Mouse (Mus musculus) spleen, adult 2 months (tissue): ENCODE results near the gene Msmb. TPM values are rescaled to one million over a fixed set of nuclear protein-coding genes. Genes with fewer than 3 reads are reported as not detected.
"Not testable (repeated sequence)": the region's sequence is repeated elsewhere in the genome, so short reads cannot be mapped to it uniquely, and the experiment has no call there.

ENCODE experiments used
- DNase-seq, 2 experiments: peaks; one replicate each; pipeline versions ENCODE4 v3.0.0 to v3.0.0-alpha.2; 2012 to 2021; ENCODE audit warnings: low spot score in 2 of 2, low read depth in 1 of 2
- H3K27ac ChIP-seq: fragments of 200-500 bp; 2 replicates; pipeline ENCODE4 v1.5.1; 2012; ENCODE audit warnings: low read length, inconsistent platforms; ENCODE audit not compliant: insufficient read depth
- H3K27me3 ChIP-seq: fragments of 200-500 bp; 2 replicates; pipeline ENCODE4 v1.6.1; 2012; ENCODE audit warnings: mild to moderate bottlenecking, moderate library complexity, low read length, inconsistent platforms; ENCODE audit not compliant: control insufficient read depth, insufficient read depth
- H3K36me3 ChIP-seq: fragments of 200-500 bp; 2 replicates; pipeline ENCODE4 v1.6.1; 2012; ENCODE audit warnings: mild to moderate bottlenecking, low read length, inconsistent platforms; ENCODE audit not compliant: control insufficient read depth, insufficient read depth
- H3K4me1 ChIP-seq: fragments of 200-500 bp; 2 replicates; pipeline ENCODE4 v1.6.1; 2011; ENCODE audit warnings: inconsistent platforms; ENCODE audit not compliant: control insufficient read depth, insufficient read depth, insufficient read length
- H3K4me3 ChIP-seq: fragments of 200-500 bp; 2 replicates; pipeline ENCODE4 v1.5.1; 2011; ENCODE audit warnings: mild to moderate bottlenecking, inconsistent platforms; ENCODE audit not compliant: insufficient read depth, insufficient read length; ENCODE audit errors: extremely low read depth
- CTCF ChIP-seq: fragments of 200-500 bp; IDR thresholded peaks from 2 replicates; pipeline ENCODE4 v1.5.1; 2011; ENCODE audit warnings: mild to moderate bottlenecking, inconsistent platforms; ENCODE audit not compliant: insufficient read depth, insufficient read length, insufficient replicate concordance; ENCODE audit errors: extremely low read depth
- POLR2A ChIP-seq: fragments of 200-500 bp; IDR thresholded peaks from 2 replicates; pipeline ENCODE4 v1.6.1; 2011; ENCODE audit warnings: low read depth, low read length, inconsistent platforms
- WGBS: fragments of 180-500 bp; shearing (Covaris S2); methylation state at CpG from one replicate; pipeline ENCODE4 v1.1.7; 2018; 5-methylcytosine and 5-hydroxymethylcytosine counted together
- polyA plus RNA-seq: library from polyadenylated mRNA; depleted of rRNA; stranded (reverse); fragments of >200 nt; gene quantifications from 2 replicates; pipeline ENCODE4 v1.2.3, GENCODE M21; 2012

Msmb gene
- polyA plus RNA-seq, 1 experiment: not detected

DNA sequence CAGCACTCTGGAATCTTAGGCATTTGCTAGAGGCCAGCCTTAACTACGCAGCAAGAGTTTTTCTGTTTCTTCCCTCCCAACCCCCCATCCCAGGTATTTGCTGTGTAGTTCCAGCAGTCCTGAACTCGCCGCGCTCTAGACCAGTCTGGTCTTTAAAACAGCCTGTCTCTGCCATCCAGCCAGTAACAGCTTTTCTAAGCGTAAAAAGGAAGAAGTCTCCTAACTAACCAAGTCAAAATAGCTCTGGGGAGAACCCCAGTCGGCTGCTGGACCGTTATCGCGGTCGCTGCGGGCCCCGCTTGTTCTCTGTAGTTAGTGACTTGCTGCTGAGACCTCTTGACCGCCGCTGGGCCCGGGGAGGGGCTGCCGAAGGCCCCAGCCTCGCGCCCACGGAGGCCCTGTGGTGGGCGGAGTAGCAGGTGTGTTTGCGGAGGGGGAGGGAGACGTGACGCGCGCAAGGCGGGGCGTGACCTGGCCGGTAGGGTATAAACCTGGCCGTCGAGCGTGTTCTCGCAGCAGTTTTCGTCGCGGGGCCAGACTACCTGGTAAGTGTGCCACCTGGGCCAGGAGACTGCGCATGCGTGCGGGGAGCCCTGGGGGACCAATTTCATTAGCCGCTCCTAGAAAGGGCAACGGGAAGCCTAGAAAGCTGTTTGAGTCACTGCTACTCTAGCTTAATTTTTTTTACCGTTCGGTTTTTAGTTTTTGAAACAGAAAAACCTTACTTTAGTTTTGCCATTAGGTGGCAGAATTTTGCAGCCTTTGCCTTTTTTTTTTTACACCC, 23.6 kb downstream of the Msmb start:
- H3K27me3 ChIP-seq: no peaks in the 10 kb centered on the region
- 1% methylated on average over 42 of the region's 42 CpGs for WGBS
- H3K36me3 ChIP-seq: no peaks in the 10 kb centered on the region
- peaks cover 18% of the 10 kb centered on the region for H3K4me1 ChIP-seq
- H3K4me3 ChIP-seq: peak overlapping the region; percentile 49
- TF ChIP-seq CTCF: no peak
- peak; percentile 56 for TF ChIP-seq POLR2A
- peak overlapping the region; percentile 66 for H3K27ac ChIP-seq
- DNase-seq: peak; percentile 70 to 82

DNA sequence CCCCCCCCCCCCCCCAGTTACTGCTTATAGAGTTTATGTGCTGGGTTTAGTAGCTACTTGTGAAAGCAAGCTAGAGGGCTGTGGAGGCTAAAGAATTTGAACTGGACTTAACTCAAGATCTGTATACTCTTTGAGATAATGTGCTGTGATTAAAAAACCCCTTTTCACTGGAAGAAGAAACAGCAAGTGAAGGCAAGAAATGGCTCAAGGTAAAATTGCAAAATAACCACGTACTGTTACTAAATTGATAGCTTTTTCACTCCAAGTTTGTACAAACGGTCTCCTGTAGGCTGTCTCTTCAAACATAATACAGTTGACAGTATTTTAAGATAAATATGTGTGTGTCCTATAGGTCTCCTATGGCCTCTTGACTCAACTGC, 24.2 kb downstream of the Msmb start:
- no peak overlapping the region; the same call in 1 of the 2 replicates for H3K4me3 ChIP-seq
- H3K36me3 ChIP-seq: peaks cover 1% of the 10 kb centered on the region
- TF ChIP-seq CTCF (no peak), POLR2A (no peak)
- H3K27ac ChIP-seq: no peak overlapping the region
- H3K27me3 ChIP-seq: no peaks in the 10 kb centered on the region
- no peak for DNase-seq
- H3K4me1 ChIP-seq: peaks cover 15% of the 10 kb centered on the region
- WGBS: 26% methylated on average over 2 of the region's 2 CpGs

DNA sequence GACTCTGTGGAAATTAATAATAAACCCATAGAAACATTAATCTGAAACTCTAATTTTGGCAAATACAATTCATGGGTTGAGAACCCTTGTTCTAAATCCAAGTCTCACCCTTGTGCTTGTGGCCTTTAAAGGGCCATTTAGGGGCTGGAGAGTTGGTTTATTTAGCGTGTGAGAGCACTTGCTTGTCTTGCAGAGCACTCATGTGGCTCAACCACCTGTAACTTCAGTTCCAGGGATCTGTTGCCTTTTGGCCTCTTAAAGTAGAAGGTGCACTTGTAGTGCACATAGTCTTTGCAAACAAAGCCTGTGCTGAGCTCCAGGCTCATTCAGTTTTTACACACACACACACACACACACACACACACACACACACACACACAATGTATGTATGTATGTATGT, 25.0 kb downstream of the Msmb start:
- no peak for DNase-seq
- 45% methylated on average over 1 of the region's 1 CpGs for WGBS
- peaks cover 11% of the 10 kb centered on the region for H3K4me1 ChIP-seq
- peaks cover 4% of the 10 kb centered on the region for H3K36me3 ChIP-seq
- H3K27ac ChIP-seq: peak overlapping the region; percentile 55; the same call in 1 of the 2 replicates
- no peak overlapping the region for H3K4me3 ChIP-seq
- no peak for TF ChIP-seq POLR2A
- no peak for TF ChIP-seq CTCF
- no peaks in the 10 kb centered on the region for H3K27me3 ChIP-seq

DNA sequence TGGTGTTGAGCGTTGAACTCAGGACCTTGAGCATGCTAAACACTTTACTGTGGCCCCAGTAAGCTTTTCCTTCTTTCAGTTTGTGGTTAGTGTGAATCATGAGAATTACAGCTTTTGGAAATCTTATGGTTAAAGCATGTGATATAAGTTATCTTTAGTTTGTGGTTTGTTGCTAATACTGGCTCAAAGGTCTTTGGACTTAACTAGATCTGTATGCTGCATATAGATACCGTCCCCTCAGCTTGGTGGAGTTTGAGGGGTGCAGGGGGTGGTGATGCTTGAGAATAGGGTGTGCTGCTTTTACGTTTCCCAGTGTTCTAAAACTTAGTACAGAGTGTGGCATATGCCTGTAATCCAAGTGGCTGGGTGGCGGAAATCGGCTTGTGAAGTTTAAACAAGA, 25.5 kb downstream of the Msmb start:
- peaks cover 11% of the 10 kb centered on the region for H3K4me1 ChIP-seq
- no peaks in the 10 kb centered on the region for H3K27me3 ChIP-seq
- H3K36me3 ChIP-seq: peaks cover 4% of the 10 kb centered on the region
- DNase-seq: no peak
- 40% methylated on average over 5 of the region's 5 CpGs for WGBS
- H3K4me3 ChIP-seq: no peak overlapping the region
- TF ChIP-seq CTCF: no peak
- no peak for TF ChIP-seq POLR2A
- H3K27ac ChIP-seq: no peak overlapping the region

DNA sequence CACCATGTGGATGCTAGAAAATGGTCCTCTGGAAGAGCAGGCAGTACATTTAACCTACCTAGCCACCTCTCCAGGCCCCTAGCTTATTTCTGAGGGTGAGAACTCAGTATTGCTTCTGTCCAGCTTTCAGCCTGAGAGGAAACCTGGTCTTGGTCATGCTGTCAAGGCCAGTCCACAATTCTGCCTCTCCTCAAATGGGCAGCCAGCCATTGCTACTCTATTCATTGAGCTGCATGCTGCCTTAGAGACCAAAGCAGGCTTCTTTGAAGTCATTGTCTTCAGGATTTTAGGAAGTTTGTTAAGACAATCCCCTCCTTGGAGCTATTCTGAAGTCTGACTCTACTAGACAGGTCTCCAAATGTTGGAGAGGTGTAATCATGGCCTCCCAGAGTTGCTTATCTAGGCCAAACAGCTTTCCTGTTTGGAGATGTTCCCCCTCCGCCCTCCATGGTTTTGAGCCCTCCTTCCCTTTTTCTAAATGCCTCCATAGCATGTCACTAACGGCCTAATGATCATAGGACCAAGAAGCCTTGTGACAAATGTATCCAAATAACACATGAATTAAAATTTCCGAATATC, 26.9 kb downstream of the Msmb start:
- no peak for TF ChIP-seq POLR2A
- no peak for TF ChIP-seq CTCF
- Histone ChIP-seq H3K27ac (peak overlapping the region; percentile 60), H3K36me3 (peaks cover 10% of the 10 kb centered on the region), H3K27me3 (no peaks in the 10 kb centered on the region), H3K4me1 (peaks cover 11% of the 10 kb centered on the region), H3K4me3 (no peak overlapping the region)
- DNase-seq: no peak
- 48% methylated on average over 3 of the region's 3 CpGs for WGBS

DNA sequence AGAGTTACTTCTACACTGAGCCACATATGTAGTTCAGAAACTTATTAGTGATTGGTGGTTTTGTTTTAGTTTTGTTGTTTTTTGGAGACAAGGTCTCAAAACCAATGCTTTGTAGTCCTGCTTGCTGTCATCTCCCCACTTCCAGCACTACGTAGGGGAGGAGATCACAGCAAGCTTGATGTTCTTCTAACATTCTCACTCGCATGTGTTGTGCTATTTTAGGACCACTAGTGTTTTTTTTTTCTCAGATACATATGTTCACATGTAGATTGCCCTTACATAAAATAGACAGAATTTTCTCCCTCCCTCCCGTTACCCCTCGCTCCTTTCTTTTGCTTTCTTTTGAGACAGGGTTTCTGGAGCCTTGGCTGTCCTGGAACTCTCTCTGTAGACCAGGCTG, 28.3 kb downstream of the Msmb start:
- Histone ChIP-seq H3K36me3 (peaks cover 17% of the 10 kb centered on the region), H3K27ac (no peak overlapping the region), H3K4me3 (no peak overlapping the region), H3K27me3 (no peaks in the 10 kb centered on the region), H3K4me1 (peaks cover 10% of the 10 kb centered on the region)
- no peak for DNase-seq
- 90% methylated on average over 4 of the region's 4 CpGs for WGBS
- no peak for TF ChIP-seq CTCF
- no peak for TF ChIP-seq POLR2A

DNA sequence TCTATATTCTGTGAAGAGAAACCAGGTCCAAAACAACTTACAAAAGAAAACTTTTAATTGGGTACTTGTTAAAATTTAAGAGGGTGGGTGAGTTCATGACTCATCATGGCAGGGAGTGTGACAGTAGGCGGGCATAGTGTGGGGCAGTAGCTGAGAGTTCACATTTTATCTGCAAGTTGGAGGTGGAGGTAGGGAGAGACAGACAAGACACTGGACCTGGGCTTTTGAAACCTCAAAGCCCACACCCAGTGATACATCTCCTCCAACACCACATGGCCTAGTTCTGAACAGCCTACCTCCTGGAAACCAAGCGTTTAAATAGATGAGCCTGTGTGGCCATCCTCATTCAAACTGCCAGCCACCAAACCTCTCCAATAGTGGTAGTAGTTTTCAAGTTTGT, 33.5 kb downstream of the Msmb start:
- H3K27ac ChIP-seq: no peak overlapping the region
- WGBS: 89% methylated on average over 2 of the region's 2 CpGs
- peaks cover 30% of the 10 kb centered on the region for H3K36me3 ChIP-seq
- no peaks in the 10 kb centered on the region for H3K27me3 ChIP-seq
- no peak for DNase-seq
- no peak for TF ChIP-seq POLR2A
- TF ChIP-seq CTCF: no peak
- no peaks in the 10 kb centered on the region for H3K4me1 ChIP-seq
- H3K4me3 ChIP-seq: no peak overlapping the region

DNA sequence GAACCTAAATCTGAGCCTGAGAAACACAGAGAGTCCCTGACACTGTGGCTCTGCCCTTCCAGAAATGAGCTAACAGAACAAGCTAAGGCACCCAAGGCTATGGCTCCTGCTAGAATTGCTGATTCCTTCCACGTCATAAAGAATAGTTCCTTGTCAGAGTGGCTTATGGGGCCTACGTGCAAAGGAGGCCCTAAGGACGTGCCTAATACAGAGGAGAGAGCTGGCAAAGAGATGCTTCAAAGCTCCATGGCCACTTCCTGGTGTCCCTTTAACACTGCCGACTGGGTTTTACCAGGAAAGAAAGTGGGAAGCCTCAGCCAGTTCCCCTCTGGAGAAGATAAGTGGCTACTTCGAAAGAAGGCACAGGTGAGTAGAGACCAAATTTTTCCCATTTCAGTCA, 34.8 kb downstream of the Msmb start:
- H3K36me3 ChIP-seq: peaks cover 31% of the 10 kb centered on the region

More for the DNA sequence above, 34.8 kb downstream of the Msmb start:
- WGBS: 92% methylated on average over 5 of the region's 5 CpGs
- not testable (repeated sequence) for DNase-seq, H3K27me3 ChIP-seq, H3K4me1 ChIP-seq, H3K27ac ChIP-seq, H3K4me3 ChIP-seq
